Mouse (Mus musculus) heart, embryonic 10.5 days (tissue): ENCODE data around the gene Krtap4-1. TPM values are rescaled to one million over a fixed set of nuclear protein-coding genes. Genes with fewer than 3 reads are reported as not detected.
"Not testable (repeated sequence)": the region's sequence is repeated elsewhere in the genome, so short reads cannot be mapped to it uniquely, and the experiment has no call there.

ENCODE experiments used
- DNase-seq: peaks from one replicate; pipeline ENCODE4 v3.0.0-alpha.2; 2017; ENCODE audit warnings: low spot score
- H3K27ac ChIP-seq: fragments of 300-500 bp; sonication (generic); 2 replicates; pipeline ENCODE4 v1.5.1; 2016; ENCODE audit warnings: mild to moderate bottlenecking
- H3K27me3 ChIP-seq: fragments of 300-500 bp; sonication (generic); 2 replicates; pipeline ENCODE4 v1.6.1; 2016; ENCODE audit warnings: mild to moderate bottlenecking; ENCODE audit not compliant: poor library complexity, insufficient read depth, severe bottlenecking
- H3K36me3 ChIP-seq: fragments of 300-500 bp; sonication (generic); 2 replicates; pipeline ENCODE4 v1.6.1; 2016; ENCODE audit warnings: mild to moderate bottlenecking, moderate library complexity
- H3K4me1 ChIP-seq: fragments of 300-500 bp; sonication (generic); 2 replicates; pipeline ENCODE4 v1.6.1; 2016; ENCODE audit warnings: mild to moderate bottlenecking
- H3K4me3 ChIP-seq: fragments of 300-500 bp; sonication (generic); 2 replicates; pipeline ENCODE4 v1.5.1; 2016; ENCODE audit warnings: mild to moderate bottlenecking, moderate library complexity
- H3K9me3 ChIP-seq: fragments of 300-500 bp; sonication (generic); 2 replicates; pipeline ENCODE4 v1.6.1; 2016; ENCODE audit warnings: mild to moderate bottlenecking, moderate library complexity
- WGBS: fragments of 180-500 bp; shearing (Covaris S2); methylation state at CpG from one replicate; pipeline ENCODE4 v1.1.7; 2016; 5-methylcytosine and 5-hydroxymethylcytosine counted together
- polyA plus RNA-seq: library from polyadenylated mRNA; unstranded; fragments of >200 nt; fragmentation: Nextera tagmentation; extraction: Ambion mirVana; gene quantifications from 2 replicates; pipeline ENCODE4 v1.2.1, GENCODE M21; 2016

The Krtap4-1 gene
- not detected in 2 replicates for polyA plus RNA-seq

- Histone ChIP-seq H3K27me3 (peaks cover 4% of the 10 kb centered on the region), H3K27ac (no peak within 1 kb of the TSS), H3K4me3 (no peak within 1 kb of the TSS), H3K9me3 (no peaks in the 10 kb centered on the region), H3K36me3 (no peaks in the 10 kb centered on the region), H3K4me1 (no peaks in the 10 kb centered on the region)
- 68% methylated on average over 4 of the region's 4 CpGs for WGBS
- no peak for DNase-seq
These were observed at the start of gene Krtap4-1 for GRCm38 (mm10) chr11:99628138-99628537. TSS of gene Krtap4-1 (minus strand) at chr11:99628238.

GRCm38 (mm10) chr11:99665860-99666259, 37.8 kb upstream of the Krtap4-1 start, which contains the start of gene Krtap4-6:
TSS of gene Krtap4-6 (minus strand) at chr11:99665960.
- H3K27me3 ChIP-seq, result 0 out of 2 replicates have a peak, but pooled peaks cover 5% of the 10 kb centered on the region
- H3K4me1 ChIP-seq, result peaks cover 3% of the 10 kb centered on the region; the same call in 1 of the 2 replicates
- DNase-seq, result no peak
- no peak within 1 kb of the TSS for H3K4me3 ChIP-seq
- no peak within 1 kb of the TSS for H3K27ac ChIP-seq
- no peaks in the 10 kb centered on the region for H3K9me3 ChIP-seq
- no peaks in the 10 kb centered on the region for H3K36me3 ChIP-seq

DNA sequence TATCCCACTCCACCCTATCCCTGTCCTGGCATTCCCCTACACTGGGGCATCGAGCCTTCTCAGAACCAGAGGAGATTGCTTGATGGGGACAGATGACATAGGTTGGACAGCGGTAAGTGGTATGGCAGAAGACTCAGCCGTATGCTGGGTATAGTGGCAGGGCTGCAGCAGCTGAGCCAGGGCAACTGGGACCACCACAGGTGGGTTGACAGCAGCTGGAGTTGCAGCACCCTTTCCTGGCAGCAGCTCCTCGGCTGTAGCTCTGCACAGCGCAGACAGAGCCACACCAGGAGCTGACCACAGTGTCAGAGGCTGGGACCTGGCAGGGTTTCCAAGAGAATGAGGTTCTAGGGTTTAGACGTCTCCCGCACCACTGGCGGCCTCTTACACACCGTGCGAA, 34.8 kb upstream of the Krtap4-1 start:
- no peak overlapping the region for H3K27ac ChIP-seq
- no peak for DNase-seq
- no peaks in the 10 kb centered on the region for H3K36me3 ChIP-seq
- 83% methylated on average over 10 of the region's 10 CpGs for WGBS
- H3K4me3 ChIP-seq, result no peak overlapping the region
- peaks cover 3% of the 10 kb centered on the region; the same call in 1 of the 2 replicates for H3K4me1 ChIP-seq
- H3K27me3 ChIP-seq, result 0 out of 2 replicates have a peak, but pooled peaks cover 5% of the 10 kb centered on the region
- no peaks in the 10 kb centered on the region for H3K9me3 ChIP-seq

GRCm38 (mm10) chr11:99659256-99659655, 31.2 kb upstream of the Krtap4-1 start:
- Histone ChIP-seq H3K27me3 (no peaks in the 10 kb centered on the region), H3K4me3 (no peak overlapping the region), H3K36me3 (no peaks in the 10 kb centered on the region), H3K27ac (no peak overlapping the region), H3K4me1 (peaks cover 3% of the 10 kb centered on the region; the same call in 1 of the 2 replicates), H3K9me3 (no peaks in the 10 kb centered on the region)
- 83% methylated on average over 4 of the region's 4 CpGs for WGBS
- DNase-seq, result no peak

DNA sequence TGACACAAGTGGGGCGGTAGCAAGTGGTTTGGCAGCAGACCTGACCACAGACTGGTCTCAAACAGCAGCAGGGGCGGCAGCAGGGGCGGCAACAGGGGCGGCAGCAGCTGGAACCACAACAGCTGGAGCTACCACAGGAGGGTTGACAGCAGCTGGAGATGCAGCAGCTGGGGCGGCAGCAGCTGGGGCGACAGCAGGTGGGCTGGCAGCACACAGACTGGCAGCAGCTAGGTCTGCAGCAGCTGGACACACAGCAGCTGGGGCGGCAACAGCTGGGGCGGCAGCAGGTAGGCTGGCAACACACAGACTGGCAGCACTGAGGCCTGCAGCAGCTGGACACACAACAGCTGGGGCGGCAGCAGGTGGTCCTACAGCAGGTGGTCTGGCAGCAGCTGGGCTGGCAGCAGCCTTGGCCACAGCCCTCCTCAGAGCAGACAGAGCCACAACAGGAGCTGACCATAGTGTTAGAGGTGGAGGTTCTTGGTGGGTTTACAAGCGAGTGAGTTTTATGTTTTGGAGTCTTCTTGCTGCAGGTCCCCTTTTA, 30.5 kb upstream of the Krtap4-1 start, which contains the start of gene Gm11563:
Gene Gm11563, minus strand, starts transcription at position 494 of the 544 bp plus-strand sequence.
- not testable (repeated sequence) for DNase-seq, H3K27me3 ChIP-seq
- WGBS, result 57% methylated on average over 10 of the region's 10 CpGs

GRCm38 (mm10) chr11:99657051-99657450, 29.0 kb upstream of the Krtap4-1 start:
- Histone ChIP-seq H3K27ac (no peak overlapping the region), H3K36me3 (no peaks in the 10 kb centered on the region), H3K9me3 (no peaks in the 10 kb centered on the region), H3K4me3 (no peak overlapping the region), H3K27me3 (no peaks in the 10 kb centered on the region), H3K4me1 (no peaks in the 10 kb centered on the region)
- DNase-seq, result no peak
- WGBS, result 56% methylated on average over 5 of the region's 5 CpGs

More for the DNA sequence above, 30.5 kb upstream of the Krtap4-1 start, which contains the start of gene Gm11563:
- H3K9me3 ChIP-seq, H3K4me3 ChIP-seq, H3K4me1 ChIP-seq, H3K27ac ChIP-seq, H3K36me3 ChIP-seq: not testable (repeated sequence)

GRCm38 (mm10) chr11:99650136-99650535, 22.1 kb upstream of the Krtap4-1 start, which contains the start of gene Gm11555:
TSS of gene Gm11555 (minus strand) at chr11:99650236.
- no peaks in the 10 kb centered on the region for H3K9me3 ChIP-seq
- DNase-seq, result no peak
- H3K36me3 ChIP-seq, result no peaks in the 10 kb centered on the region
- H3K4me1 ChIP-seq, result no peaks in the 10 kb centered on the region
- H3K27me3 ChIP-seq, result no peaks in the 10 kb centered on the region
- no peak within 1 kb of the TSS for H3K4me3 ChIP-seq
- H3K27ac ChIP-seq, result no peak within 1 kb of the TSS
- 68% methylated on average over 2 of the region's 2 CpGs for WGBS

- no peak for DNase-seq
- Histone ChIP-seq H3K4me1 (no peaks in the 10 kb centered on the region), H3K27me3 (peaks cover 6% of the 10 kb centered on the region; the same call in 1 of the 2 replicates), H3K36me3 (no peaks in the 10 kb centered on the region), H3K27ac (no peak overlapping the region), H3K9me3 (no peaks in the 10 kb centered on the region), H3K4me3 (no peak overlapping the region)
- 80% methylated on average over 15 of the region's 15 CpGs for WGBS
These were observed 18.4 kb upstream of the Krtap4-1 start for GRCm38 (mm10) chr11:99646444-99646843.

DNA sequence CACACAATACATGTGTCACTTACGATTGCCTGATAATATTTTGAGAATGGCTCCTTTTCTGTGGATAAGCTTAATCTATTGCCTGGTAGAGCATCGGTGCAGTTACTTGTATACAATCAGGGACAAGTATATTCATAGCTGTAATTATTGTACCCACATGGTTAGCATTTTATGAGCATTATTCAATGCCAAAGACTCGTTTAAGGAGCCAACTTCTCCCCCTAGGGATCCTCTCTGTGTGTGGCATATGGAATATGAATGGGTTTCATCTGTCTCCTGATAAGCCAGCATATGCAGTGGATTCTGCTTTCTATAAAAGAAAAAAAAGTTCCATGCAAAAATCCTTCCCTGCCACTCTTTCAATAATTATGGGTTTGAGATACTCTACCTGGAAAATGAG, 16.3 kb upstream of the Krtap4-1 start:
- WGBS, result 80% methylated on average over 3 of the region's 3 CpGs
- H3K27me3 ChIP-seq, result peaks cover 6% of the 10 kb centered on the region; the same call in 1 of the 2 replicates
- DNase-seq, result no peak
- no peaks in the 10 kb centered on the region for H3K36me3 ChIP-seq
- H3K4me1 ChIP-seq, result no peaks in the 10 kb centered on the region
- no peak overlapping the region for H3K4me3 ChIP-seq
- H3K9me3 ChIP-seq, result no peaks in the 10 kb centered on the region
- no peak overlapping the region for H3K27ac ChIP-seq

DNA sequence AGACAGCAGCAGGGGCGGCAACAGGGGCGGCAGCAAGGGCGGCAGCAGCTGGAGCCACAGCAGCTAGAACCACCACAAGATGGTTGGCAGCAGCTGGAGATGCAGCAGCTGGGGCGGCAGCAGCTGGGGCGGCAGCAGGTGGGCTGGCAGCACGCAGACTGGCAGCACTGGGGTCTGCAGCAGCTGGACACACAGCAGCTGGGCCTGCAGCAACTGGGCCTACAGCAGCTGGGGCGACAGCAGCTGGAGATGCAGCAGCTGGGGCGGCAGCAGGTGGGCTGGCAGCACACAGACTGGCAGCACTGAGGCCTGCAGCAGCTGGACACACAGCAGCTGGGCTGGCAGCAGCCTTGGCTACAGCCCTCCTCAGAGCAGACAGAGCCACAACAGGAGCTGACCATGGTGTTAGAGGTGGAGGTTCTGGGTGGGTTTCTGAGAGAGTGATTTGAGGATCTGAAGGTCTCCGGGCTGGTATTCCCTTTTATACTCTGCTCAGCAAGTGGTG, 15.6 kb upstream of the Krtap4-1 start, which contains the start of gene Krtap4-7:
Gene Krtap4-7, minus strand, starts transcription at position 455 of the 505 bp plus-strand sequence.
- H3K9me3 ChIP-seq, H3K4me3 ChIP-seq, H3K4me1 ChIP-seq, H3K27ac ChIP-seq, DNase-seq, H3K27me3 ChIP-seq, H3K36me3 ChIP-seq: not testable (repeated sequence)
- 79% methylated on average over 9 of the region's 9 CpGs for WGBS

GRCm38 (mm10) chr11:99640926-99641325, 12.9 kb upstream of the Krtap4-1 start:
- no peak for DNase-seq
- Histone ChIP-seq H3K4me3 (no peak overlapping the region), H3K4me1 (no peaks in the 10 kb centered on the region), H3K36me3 (no peaks in the 10 kb centered on the region), H3K27ac (no peak overlapping the region), H3K27me3 (peaks cover 6% of the 10 kb centered on the region; the same call in 1 of the 2 replicates), H3K9me3 (no peaks in the 10 kb centered on the region)
- WGBS, result 30% methylated on average over 1 of the region's 1 CpGs

- Histone ChIP-seq H3K27me3 (peaks cover 7% of the 10 kb centered on the region; the same call in 1 of the 2 replicates), H3K4me1 (peaks cover 4% of the 10 kb centered on the region; the same call in 1 of the 2 replicates), H3K27ac (no peak overlapping the region), H3K9me3 (no peaks in the 10 kb centered on the region), H3K4me3 (no peak overlapping the region), H3K36me3 (no peaks in the 10 kb centered on the region)
- WGBS, result 79% methylated on average over 1 of the region's 1 CpGs
- no peak for DNase-seq
These were observed 9.0 kb upstream of the Krtap4-1 start for GRCm38 (mm10) chr11:99637086-99637485.

GRCm38 (mm10) chr11:99634653-99635134, 6.7 kb upstream of the Krtap4-1 start, which contains the start of gene Krtap4-2:
TSS of gene Krtap4-2 (minus strand) at chr11:99635084.
- DNase-seq, result no peak
- Histone ChIP-seq H3K27ac (no peak within 1 kb of the TSS), H3K4me3 (no peak within 1 kb of the TSS), H3K4me1 (peaks cover 4% of the 10 kb centered on the region; the same call in 1 of the 2 replicates), H3K36me3 (no peaks in the 10 kb centered on the region), H3K9me3 (no peaks in the 10 kb centered on the region), H3K27me3 (peaks cover 7% of the 10 kb centered on the region; the same call in 1 of the 2 replicates)
- 37% methylated on average over 8 of the region's 8 CpGs for WGBS
